Mouse (Mus musculus) gastrocnemius, postnatal 14 days (tissue): ENCODE measurements at regions not wholly inside any gene's neighbourhood (a gene's known extent, or its start where the extent isn't known, plus 50 kb on each side); places are given as distances from the start of the nearest gene placed in this dataset.
A peak's percentile ranks its signal among the peaks of the same experiment; 100 is the strongest.

Experiments
- DNase-seq: peaks from one replicate; pipeline ENCODE4 v3.0.0; 2021; ENCODE audit warnings: mixed read lengths
- intact Hi-C: fragments of 180-260 bp; cut with DNase I; formaldehyde crosslinking; loops from one replicate; pipeline ENCODE4 v1.15.1; 2025; ENCODE audit warnings: low total_unique reads

GRCm38 (mm10) chr2:74373056-74373455, 206.2 kb downstream of the Lnpk start:
- no peak for DNase-seq
- intact Hi-C loops, result no loop called here

- DNase-seq, result peak; percentile 23
- intact Hi-C loops, result no loop called here
Measured at GRCm38 (mm10) chr2:74363255-74363654, 216.0 kb downstream of the Lnpk start.

- intact Hi-C loops, result no loop called here
- peak; percentile 28 for DNase-seq
Measured at GRCm38 (mm10) chr2:74354591-74354990, 224.6 kb downstream of the Lnpk start.

- intact Hi-C loops, result no loop called here
- DNase-seq, result no peak
Measured at GRCm38 (mm10) chr2:74349809-74350208, 229.4 kb downstream of the Lnpk start.

- intact Hi-C loops, result loop anchor here (5.0 kb wide), 1 partner anchor 271 kb away; the partner anchor contains the start of gene Lnpk
- no peak for DNase-seq
Measured at GRCm38 (mm10) chr2:74306301-74306700, 272.9 kb downstream of the Lnpk start.

- DNase-seq, result no peak
- intact Hi-C loops, result loop anchor here (5.0 kb wide), 1 partner anchor 356 kb away; the partner anchor contains the start of gene Evx2
Measured at GRCm38 (mm10) chr2:74300885-74301451, 278.3 kb downstream of the Lnpk start.

GRCm38 (mm10) chr2:74300366-74300791, 278.9 kb downstream of the Lnpk start:
- DNase-seq, result peak; percentile 58

GRCm38 (mm10) chr2:74292641-74293040, 286.6 kb downstream of the Lnpk start:
- intact Hi-C loops, result loop anchor here (10.0 kb wide), 1 partner anchor 228 kb away; no protein-coding TSS in a partner anchor
- no peak for DNase-seq

More at GRCm38 (mm10) chr2:74300366-74300791, 278.9 kb downstream of the Lnpk start:
- intact Hi-C loops, result loop anchor here (5.0 kb wide), 1 partner anchor 357 kb away; the partner anchor contains the start of gene Evx2

- intact Hi-C loops, result loop anchor here (10.0 kb wide), 1 partner anchor 227 kb away; no protein-coding TSS in a partner anchor
Measured at GRCm38 (mm10) chr2:74291416-74292396, 287.5 kb downstream of the Lnpk start.

GRCm38 (mm10) chr2:74285624-74286023, 293.6 kb downstream of the Lnpk start:
- DNase-seq, result no peak
- intact Hi-C loops, result no loop called here

More at GRCm38 (mm10) chr2:74291416-74292396, 287.5 kb downstream of the Lnpk start:
- DNase-seq, result no peak

- no peak for DNase-seq
Measured at GRCm38 (mm10) chr2:74264963-74265362, 314.3 kb downstream of the Lnpk start.

GRCm38 (mm10) chr2:74257034-74257781, 322.0 kb downstream of the Lnpk start:
- DNase-seq, result no peak
- intact Hi-C loops, result no loop called here

More at GRCm38 (mm10) chr2:74264963-74265362, 314.3 kb downstream of the Lnpk start:
- intact Hi-C loops, result no loop called here

GRCm38 (mm10) chr2:74247521-74247920, 331.7 kb downstream of the Lnpk start:
- intact Hi-C loops, result no loop called here
- DNase-seq, result no peak

GRCm38 (mm10) chr2:74246631-74247030, 332.6 kb downstream of the Lnpk start:
- no peak for DNase-seq
- intact Hi-C loops, result no loop called here

- no peak for DNase-seq
- intact Hi-C loops, result no loop called here
Measured at GRCm38 (mm10) chr2:74244203-74244602, 333.1 kb upstream of the Atp5g3 start.

- intact Hi-C loops, result no loop called here
- DNase-seq, result no peak
Measured at GRCm38 (mm10) chr2:74243801-74244200, 332.7 kb upstream of the Atp5g3 start.

- intact Hi-C loops, result no loop called here
- no peak for DNase-seq
Measured at GRCm38 (mm10) chr2:74239586-74239985, 328.5 kb upstream of the Atp5g3 start.

GRCm38 (mm10) chr2:74217437-74217836, 306.3 kb upstream of the Atp5g3 start:
- intact Hi-C loops, result no loop called here

GRCm38 (mm10) chr2:74210210-74210609, 299.1 kb upstream of the Atp5g3 start:
- intact Hi-C loops, result no loop called here
- DNase-seq, result no peak

More at GRCm38 (mm10) chr2:74217437-74217836, 306.3 kb upstream of the Atp5g3 start:
- DNase-seq, result no peak
